Mouse (Mus musculus) myocyte (in vitro differentiated cells): ENCODE measurements around the gene Scrn2.

ENCODE experiments used
- CEBPB ChIP-seq: IDR thresholded peaks from 2 replicates; pipeline ENCODE4 v1.6.1; 2011; ENCODE audit warnings: mild to moderate bottlenecking, moderate library complexity; ENCODE audit not compliant: poor library complexity, insufficient read depth, severe bottlenecking
- MAX ChIP-seq: IDR thresholded peaks from one replicate; pipeline ENCODE4 v1.6.1; 2011; ENCODE audit warnings: low read depth, mild to moderate bottlenecking, control low read depth
- MYOD1 ChIP-seq, 3 experiments: IDR thresholded peaks; one replicate each; pipeline ENCODE4 v1.6.1; 2011; ENCODE audit warnings: control low read depth in 2 of 3, low read depth in 2 of 3, mild to moderate bottlenecking in 2 of 3, moderate library complexity in 1 of 3; ENCODE audit not compliant: insufficient read length in 2 of 3, control insufficient read depth in 1 of 3
- MYOG ChIP-seq, 3 experiments: IDR thresholded peaks; one replicate each; pipeline ENCODE4 v1.6.1; 2011; ENCODE audit warnings: control low read depth in 2 of 3, low read depth in 2 of 3, mild to moderate bottlenecking in 2 of 3; ENCODE audit not compliant: insufficient read length in 2 of 3, control insufficient read depth in 1 of 3, insufficient read depth in 1 of 3
- POLR2A ChIP-seq: IDR thresholded peaks from one replicate; pipeline ENCODE4 v1.6.1; 2011; ENCODE audit warnings: low read depth, mild to moderate bottlenecking, control low read depth, moderate library complexity; ENCODE audit not compliant: insufficient read length
- REST ChIP-seq: IDR thresholded peaks from one replicate; pipeline ENCODE4 v1.6.1; 2011; ENCODE audit warnings: mild to moderate bottlenecking, control low read depth, moderate library complexity; ENCODE audit not compliant: insufficient read depth, insufficient read length
- USF1 ChIP-seq: IDR thresholded peaks from one replicate; pipeline ENCODE4 v1.6.1; 2011; ENCODE audit warnings: low read depth, mild to moderate bottlenecking, control low read depth, moderate library complexity

DNA sequence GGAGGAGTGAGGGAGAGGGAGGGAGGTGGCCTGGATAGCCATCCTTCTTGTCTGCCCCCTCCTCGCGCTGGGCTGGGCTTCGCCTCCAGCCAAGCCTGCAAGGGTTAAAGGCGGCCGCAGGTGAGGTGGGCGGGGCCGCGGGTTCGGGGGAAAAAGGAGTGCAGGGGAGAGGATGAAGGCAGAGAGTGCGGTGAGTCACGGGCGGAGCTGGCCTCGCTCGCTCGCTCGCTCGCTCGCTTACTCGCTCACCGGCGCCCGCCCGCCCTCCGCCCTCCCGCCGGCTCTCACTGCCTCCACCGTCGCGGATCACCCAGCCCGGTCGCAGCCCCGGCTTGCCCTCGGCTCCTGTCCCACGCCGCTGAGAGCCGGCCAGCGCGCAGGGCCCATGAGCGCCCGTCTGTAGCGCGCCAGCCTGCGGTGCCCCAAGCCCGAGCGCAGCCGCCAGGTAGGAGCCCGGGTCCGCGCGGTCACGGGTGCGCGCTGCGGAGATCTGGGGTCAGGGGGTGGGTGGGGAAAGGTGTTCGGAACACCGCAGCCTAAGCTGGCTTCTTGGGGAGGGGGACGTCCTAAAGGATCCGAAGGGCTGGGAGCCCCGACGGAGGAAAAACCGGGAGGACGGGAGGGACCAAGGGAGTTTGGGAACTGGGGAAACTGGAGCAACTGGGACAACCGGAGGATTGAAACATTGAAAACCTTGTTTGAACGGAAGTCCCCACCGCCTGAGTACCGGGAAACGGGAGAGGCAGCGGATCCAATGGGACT, 11.0 kb upstream of the Scrn2 start:
- TF ChIP-seq POLR2A, result peak; percentile 40
- TF ChIP-seq CEBPB, result no peak
- TF ChIP-seq MAX, result no peak
- TF ChIP-seq MYOD1 (IDR thresholded peaks at IDR 0.05; ENCODE audit: control insufficient read depth in 1 of 3, insufficient read length in 2 of 3, low read depth in 2 of 3), result no peak
- TF ChIP-seq REST, result no peak
- no peak for TF ChIP-seq USF1
- no peak for TF ChIP-seq MYOG (IDR thresholded peaks at IDR 0.05; ENCODE audit: control insufficient read depth in 1 of 3, insufficient read depth in 1 of 3, insufficient read length in 2 of 3, low read depth in 2 of 3)
